Mouse (Mus musculus): ENCODE measurements at regions not wholly inside any gene's neighbourhood (a gene's known extent, or its start where the extent isn't known, plus 50 kb on each side); places are given as distances from the start of the nearest gene placed in this dataset.

- DNase-seq, result no peak
Measured at GRCm38 (mm10) chr4:150769043-150769442, 84.7 kb upstream of the Errfi1 start.

GRCm38 (mm10) chr4:150758467-150759237 lies 95.1 kb upstream of the Errfi1 start:
- peak; percentile 49 to 55 for DNase-seq

GRCm38 (mm10) chr4:150757815-150758426 lies 95.8 kb upstream of the Errfi1 start:
- no peak for DNase-seq

GRCm38 (mm10) chr4:150757291-150757741 lies 96.4 kb upstream of the Errfi1 start:
- peak in 1 of 2 experiments; percentile 36 for DNase-seq

- DNase-seq, result no peak
Measured at GRCm38 (mm10) chr4:150755446-150755845, 98.3 kb upstream of the Errfi1 start.

- DNase-seq, result no peak
Measured at GRCm38 (mm10) chr4:150752151-150752550, 100.2 kb upstream of the Slc45a1 start.

GRCm38 (mm10) chr4:150750445-150751213 lies 98.7 kb upstream of the Slc45a1 start:
- DNase-seq, result no peak

- peak; percentile 22 to 79 for DNase-seq
Measured at GRCm38 (mm10) chr4:150749066-150749465, 97.1 kb upstream of the Slc45a1 start.

- no peak for DNase-seq
Measured at GRCm38 (mm10) chr4:150748099-150749000, 96.4 kb upstream of the Slc45a1 start.

GRCm38 (mm10) chr4:150746430-150746923 lies 94.5 kb upstream of the Slc45a1 start:
- DNase-seq, result no peak

- DNase-seq, result peak; percentile 89 to 94
Measured at GRCm38 (mm10) chr4:150745529-150746429, 93.8 kb upstream of the Slc45a1 start.

- DNase-seq, result no peak
Measured at GRCm38 (mm10) chr4:150743508-150743907, 91.5 kb upstream of the Slc45a1 start.

- DNase-seq, result peak; percentile 59 to 67
Measured at GRCm38 (mm10) chr4:150743103-150743502, 91.1 kb upstream of the Slc45a1 start.

- DNase-seq, result peak in 1 of 2 experiments; percentile 66
Measured at GRCm38 (mm10) chr4:150741810-150742209, 89.8 kb upstream of the Slc45a1 start.

- DNase-seq, result no peak
Measured at GRCm38 (mm10) chr4:150740167-150740566, 88.2 kb upstream of the Slc45a1 start.

- DNase-seq, result peak; percentile 43 to 77
Measured at GRCm38 (mm10) chr4:150738736-150739135, 86.8 kb upstream of the Slc45a1 start.

- DNase-seq, result peak; percentile 59 to 70
Measured at GRCm38 (mm10) chr4:150730061-150730812, 78.3 kb upstream of the Slc45a1 start.

GRCm38 (mm10) chr4:150726539-150726938 lies 74.6 kb upstream of the Slc45a1 start:
- no peak for DNase-seq

- DNase-seq, result no peak
Measured at GRCm38 (mm10) chr4:150726136-150726480, 74.1 kb upstream of the Slc45a1 start.

- DNase-seq, result no peak
Measured at GRCm38 (mm10) chr4:150725443-150726135, 73.6 kb upstream of the Slc45a1 start.
